Mouse (Mus musculus) megakaryocyte, embryonic 14.5 days (primary cell): ENCODE data around the gene Zfp526.

Experiments
- FLI1 ChIP-seq: IDR thresholded peaks from 2 replicates; pipeline ENCODE4 v1.6.1; 2012; ENCODE audit warnings: low read length, inconsistent platforms, mixed read lengths
- GATA1 ChIP-seq: IDR thresholded peaks from 3 replicates; pipeline ENCODE4 v1.6.1; 2012; ENCODE audit warnings: mixed read lengths, low read length, inconsistent platforms, borderline replicate concordance

DNA sequence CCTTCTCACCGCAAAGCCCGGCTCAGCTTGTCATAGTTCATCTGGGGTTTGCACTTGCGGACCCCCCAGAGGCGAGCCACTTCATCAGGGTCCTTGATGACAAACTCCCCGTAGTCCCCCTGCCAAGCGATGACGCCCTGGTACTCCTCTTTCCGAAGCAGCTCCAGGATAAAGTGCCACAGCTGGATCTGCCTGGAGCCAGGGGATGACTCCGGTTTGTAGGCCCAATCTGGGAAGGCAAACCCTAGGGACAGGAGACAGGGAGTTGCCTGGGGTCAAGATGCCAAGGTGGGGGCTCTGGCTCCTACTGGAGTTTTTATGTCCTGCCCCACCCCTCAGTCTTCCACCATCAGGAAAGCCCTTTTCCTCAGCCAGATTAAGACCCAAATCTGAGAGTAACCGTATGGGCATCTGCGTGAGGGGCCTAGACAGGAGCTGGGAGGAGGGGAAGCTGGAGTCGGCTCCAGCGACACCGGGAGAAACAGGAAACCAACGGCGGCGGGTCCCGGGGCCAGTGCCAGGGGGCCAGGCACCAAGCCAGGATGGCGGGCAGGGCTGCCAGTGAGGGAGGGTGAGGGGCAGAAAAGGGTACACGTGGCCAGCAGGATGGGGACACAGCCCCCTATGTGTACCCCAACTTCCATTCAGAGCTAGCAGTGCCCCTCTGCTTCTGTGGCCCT, 25.0 kb downstream of the Zfp526 start:
- no peak for TF ChIP-seq GATA1
- no peak for TF ChIP-seq FLI1
